Mouse (Mus musculus) MEL (cell line): ENCODE data around the gene Zfp607b.

Source experiments
- CTCF ChIP-seq, 3 experiments: IDR thresholded peaks in 2 of 3; conservative IDR thresholded peaks in 1 of 3; 2 replicates each; pipeline ENCODE4 v1.5.1; 2011 to 2012; ENCODE audit warnings: low read length in 3 of 3, low read depth in 2 of 3, mild to moderate bottlenecking in 2 of 3, improper control_type of control experiment in 1 of 3, inconsistent platforms in 1 of 3, mixed read lengths in 1 of 3, moderate library complexity in 1 of 3; ENCODE audit not compliant: control insufficient read depth in 1 of 3, insufficient read depth in 1 of 3, poor library complexity in 1 of 3, severe bottlenecking in 1 of 3
- EP300 ChIP-seq, 2 experiments: IDR thresholded peaks; 2 replicates each; pipeline ENCODE4 v1.6.1; 2011; ENCODE audit warnings: improper control_type of control experiment in 2 of 2, low read length in 2 of 2, low read depth in 1 of 2, mild to moderate bottlenecking in 1 of 2
- ETS1 ChIP-seq: IDR thresholded peaks from 2 replicates; pipeline ENCODE4 v1.6.1; 2012; ENCODE audit warnings: low read depth, mild to moderate bottlenecking, inconsistent platforms, low read length, improper control_type of control experiment, moderate library complexity
- KAT2A ChIP-seq: conservative IDR thresholded peaks from 2 replicates; pipeline ENCODE4 v1.6.1; 2012; ENCODE audit warnings: low read depth, low read length, improper control_type of control experiment, inconsistent platforms
- MAFK ChIP-seq: IDR thresholded peaks from 2 replicates; pipeline ENCODE4 v1.6.1; 2011; ENCODE audit warnings: low read depth, mild to moderate bottlenecking, low read length, improper control_type of control experiment, borderline replicate concordance
- MAX ChIP-seq: IDR thresholded peaks from 2 replicates; pipeline ENCODE4 v1.6.1; 2011; ENCODE audit warnings: low read length, improper control_type of control experiment
- POLR2A ChIP-seq, 2 experiments: IDR thresholded peaks; 2 replicates each; pipeline ENCODE4 v1.6.1; 2011 to 2012; ENCODE audit warnings: low read length in 2 of 2, mild to moderate bottlenecking in 2 of 2, control low read depth in 1 of 2, improper control_type of control experiment in 1 of 2, low read depth in 1 of 2, moderate library complexity in 1 of 2; ENCODE audit not compliant: control insufficient read depth in 1 of 2, insufficient read depth in 1 of 2, poor library complexity in 1 of 2
- POLR2AphosphoS5 ChIP-seq: IDR thresholded peaks from 2 replicates; pipeline ENCODE4 v1.6.1; 2012; ENCODE audit warnings: low read depth, borderline replicate concordance, mild to moderate bottlenecking, inconsistent platforms, low read length, moderate library complexity, mixed read lengths
- RAD21 ChIP-seq: IDR thresholded peaks from 2 replicates; pipeline ENCODE4 v1.6.1; 2011; ENCODE audit warnings: mild to moderate bottlenecking, low read depth, low read length, improper control_type of control experiment
- SIN3A ChIP-seq: IDR thresholded peaks from 2 replicates; pipeline ENCODE4 v1.6.1; 2012; ENCODE audit warnings: low read length, improper control_type of control experiment, inconsistent platforms
- TBP ChIP-seq: IDR thresholded peaks from 2 replicates; pipeline ENCODE4 v1.8.0; 2011; ENCODE audit warnings: low read depth, low read length, improper control_type of control experiment
- TCF12 ChIP-seq: IDR thresholded peaks from 2 replicates; pipeline ENCODE4 v1.6.1; 2014; ENCODE audit warnings: low read depth, mild to moderate bottlenecking, inconsistent platforms, low read length, improper control_type of control experiment, moderate library complexity
- USF2 ChIP-seq, 2 experiments: IDR thresholded peaks; 2 replicates each; pipeline ENCODE4 v1.6.1; 2011 to 2012; ENCODE audit warnings: improper control_type of control experiment in 2 of 2, low read length in 2 of 2, borderline replicate concordance in 1 of 2, inconsistent platforms in 1 of 2, low read depth in 1 of 2, mild to moderate bottlenecking in 1 of 2; ENCODE audit not compliant: insufficient read depth in 1 of 2
- ZC3H11A ChIP-seq: IDR thresholded peaks from 2 replicates; pipeline ENCODE4 v1.6.1; 2012; ENCODE audit warnings: low read depth, mild to moderate bottlenecking, inconsistent platforms, low read length, improper control_type of control experiment

DNA sequence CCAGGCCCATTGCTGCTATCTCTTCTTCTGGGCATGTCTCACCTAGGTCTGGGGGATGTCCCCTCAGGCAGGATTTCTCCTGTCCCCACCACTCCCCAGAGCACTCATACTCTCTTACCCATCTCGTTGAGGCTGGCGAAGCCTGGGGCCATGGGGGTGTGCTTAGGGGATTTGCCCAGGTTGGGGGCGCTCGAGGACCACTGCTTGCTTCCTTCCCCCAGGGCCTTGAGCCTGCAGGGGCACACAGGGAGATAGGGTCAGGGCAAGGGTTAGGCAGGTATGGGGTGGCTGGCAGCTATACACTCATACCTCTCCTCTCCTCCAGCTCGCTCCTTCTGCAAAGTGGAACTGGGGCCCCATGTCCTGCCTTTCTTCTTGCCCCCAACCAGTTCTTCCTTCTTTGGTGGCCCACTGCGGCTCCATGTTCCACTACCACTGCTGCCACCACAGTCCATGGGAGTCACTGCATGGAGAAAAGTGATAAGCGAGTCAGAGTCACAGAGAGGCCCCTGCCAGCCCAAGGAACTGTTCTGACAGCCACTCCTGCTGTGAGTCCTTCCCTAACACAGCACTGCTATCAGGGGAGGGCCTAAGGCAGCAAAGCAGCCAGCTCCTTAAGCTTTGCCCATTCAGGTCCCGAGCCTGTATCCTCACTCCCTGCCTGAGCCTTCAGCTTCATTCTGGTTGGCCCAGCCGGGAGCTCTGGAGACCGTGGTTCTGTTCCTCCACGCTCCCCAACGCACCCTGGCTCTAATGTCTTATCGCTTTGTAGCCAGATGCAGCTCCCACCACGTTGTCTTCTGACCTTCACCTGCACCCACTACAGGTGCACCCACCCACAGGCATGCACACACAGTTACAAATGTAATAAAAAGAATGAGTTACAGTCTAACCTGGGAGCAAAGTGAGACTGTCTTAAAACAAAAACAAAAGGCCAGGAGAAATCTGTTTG is 30.2 kb upstream of the Zfp607b start:
- TF ChIP-seq POLR2A (IDR thresholded peaks at IDR 0.05; ENCODE audit: control insufficient read depth in 1 of 2, insufficient read depth in 1 of 2, low read depth in 1 of 2, low read length in 2 of 2, poor library complexity in 1 of 2) (no peak), USF2 (IDR thresholded peaks at IDR 0.05; ENCODE audit: borderline replicate concordance in 1 of 2, insufficient read depth in 1 of 2, low read depth in 1 of 2, low read length in 2 of 2) (no peak), CTCF (IDR thresholded peaks at IDR 0.05 in 2 of 3, conservative IDR thresholded peaks at IDR 0.05 in 1 of 3; ENCODE audit: control insufficient read depth in 1 of 3, insufficient read depth in 1 of 3, low read depth in 2 of 3, low read length in 3 of 3, poor library complexity in 1 of 3, severe bottlenecking in 1 of 3) (no peak), KAT2A (no peak), TBP (no peak), MAFK (no peak), POLR2AphosphoS5 (no peak), RAD21 (no peak), SIN3A (no peak), MAX (no peak), ZC3H11A (no peak), ETS1 (no peak), TCF12 (no peak), EP300 (IDR thresholded peaks at IDR 0.05; ENCODE audit: low read depth in 1 of 2, low read length in 2 of 2) (no peak)
